Mouse (Mus musculus): Measurements from ENCODE around the gene Ppme1. TPM values are rescaled to one million over a fixed set of nuclear protein-coding genes. Genes with fewer than 3 reads are reported as not detected.

The Ppme1 gene
- polyA plus RNA-seq (2015; fragmentation: Nextera tagmentation; extraction: Ambion mirVana): 154 and 170 TPM in 2 replicates

DNA sequence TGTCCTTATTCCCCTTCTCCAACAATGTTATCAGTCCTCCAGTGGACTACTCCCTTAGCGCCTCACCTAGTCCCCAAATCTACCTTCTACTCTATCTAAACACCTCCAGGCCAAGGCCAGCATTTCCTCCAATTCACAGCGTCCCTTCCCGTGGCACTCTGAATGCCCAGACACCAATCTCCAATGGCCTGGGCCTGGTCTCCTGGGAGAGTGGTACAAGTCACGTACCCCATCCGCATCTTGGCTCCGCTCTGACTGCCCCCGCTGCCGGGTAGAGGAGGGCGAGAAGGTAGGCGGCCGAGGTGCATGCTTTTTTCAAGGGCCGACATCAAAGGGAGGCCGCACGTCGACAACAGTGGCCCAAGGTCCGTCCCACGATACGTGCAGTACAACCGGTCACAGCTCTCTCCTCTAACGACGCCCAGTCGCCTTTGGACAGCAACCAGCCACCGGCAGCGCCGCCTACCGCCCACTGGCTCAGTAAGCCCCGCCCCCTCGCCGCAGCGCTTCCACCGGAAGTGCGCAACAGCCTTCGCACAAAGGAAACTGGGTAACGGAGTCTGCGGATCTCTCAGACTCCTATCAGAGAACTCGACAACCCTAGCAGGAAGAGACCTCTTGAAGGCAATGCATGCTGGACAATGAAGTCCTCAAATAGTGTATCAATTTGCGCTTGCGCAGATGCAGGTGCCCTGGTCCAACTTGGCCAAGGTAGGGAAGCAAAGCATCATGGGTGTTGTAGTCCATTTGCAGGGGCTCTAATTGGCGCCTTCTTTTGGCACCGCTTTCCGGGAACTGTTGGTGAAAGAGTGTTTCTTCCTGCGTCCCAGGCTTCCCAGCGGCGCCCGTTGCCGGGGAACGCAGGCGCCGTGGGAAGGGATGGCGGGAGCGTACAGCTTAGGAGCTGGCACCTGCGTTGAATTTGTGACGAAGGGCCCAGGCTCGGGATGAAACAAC, at the start of gene Ppme1, which contains the start of gene C2cd3:
Gene Ppme1 (minus strand): TSS at position 813 of the 957 bp plus-strand sequence.
Gene C2cd3 (plus strand): TSS at position 739 of the 957 bp plus-strand sequence.
- peak within 1 kb of the TSS; percentile 69 for H3K9ac ChIP-seq
- peaks cover 35% of the 10 kb centered on the region for H3K4me1 ChIP-seq (replicated peaks)
- H3K4me2 ChIP-seq: peak within 1 kb of the TSS; percentile 64
- under 1% methylated on average over 54 of the region's 54 CpGs for WGBS
- peaks cover 15% of the 10 kb centered on the region for H3K36me3 ChIP-seq
- ATAC-seq (ENCODE audit: low FRiP score, low read depth): peak; percentile 98
- no peaks in the 10 kb centered on the region for H3K27me3 ChIP-seq
- no peaks in the 10 kb centered on the region for H3K9me3 ChIP-seq
- peak within 1 kb of the TSS; percentile 89 for H3K27ac ChIP-seq (replicated peaks)
- H3K4me3 ChIP-seq: peak within 1 kb of the TSS; percentile 61

DNA sequence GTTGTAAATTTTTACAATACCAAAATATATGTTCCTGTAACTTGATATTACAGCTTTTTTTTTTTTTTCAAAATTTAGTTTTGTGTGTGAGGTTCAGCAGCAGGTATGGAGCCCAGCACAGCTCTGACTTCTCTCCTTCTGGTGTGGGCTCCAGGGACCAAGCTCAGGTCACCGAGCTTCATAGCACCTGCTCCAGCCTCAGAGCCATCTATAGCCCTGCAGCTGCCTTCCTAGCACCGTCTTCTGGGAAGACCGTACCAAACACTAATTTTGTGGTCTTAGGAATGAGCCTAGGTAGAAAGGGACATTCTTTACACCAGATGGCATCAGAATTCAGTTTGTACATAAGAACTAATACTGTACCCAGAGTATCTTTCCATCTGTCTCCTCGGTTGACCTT, 36.6 kb upstream of the Ppme1 start:
- no peak overlapping the region for H3K9ac ChIP-seq
- ATAC-seq (ENCODE audit: low FRiP score, low read depth): no peak
- no peak overlapping the region for H3K4me2 ChIP-seq
- peaks cover 61% of the 10 kb centered on the region for H3K36me3 ChIP-seq
- 96% methylated on average over 4 of the region's 4 CpGs for WGBS
- H3K4me3 ChIP-seq: no peak overlapping the region
- H3K27me3 ChIP-seq: no peaks in the 10 kb centered on the region
- no peaks in the 10 kb centered on the region for H3K4me1 ChIP-seq (replicated peaks)
- H3K9me3 ChIP-seq: no peaks in the 10 kb centered on the region
- H3K27ac ChIP-seq (replicated peaks): no peak overlapping the region

DNA sequence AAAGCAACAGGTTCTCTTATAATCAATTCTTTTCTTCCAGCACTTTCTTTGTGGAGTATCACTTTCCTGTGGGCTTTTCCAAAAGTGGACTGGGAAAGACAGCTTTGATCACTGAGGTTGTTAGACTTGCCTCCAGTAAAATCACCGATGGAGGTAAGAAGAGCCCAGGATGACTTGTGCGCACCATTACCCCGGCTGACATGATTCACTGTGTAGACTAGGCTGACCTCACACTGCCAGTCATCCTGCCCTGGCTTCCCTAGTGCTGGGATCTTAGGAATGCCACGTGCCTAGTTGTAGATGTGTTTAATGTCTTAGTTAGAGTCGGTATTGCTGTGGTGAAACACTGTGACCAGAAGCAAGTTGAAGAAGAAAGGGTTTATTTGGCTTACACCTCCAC, 35.6 kb upstream of the Ppme1 start:
- Histone ChIP-seq H3K9me3 (no peaks in the 10 kb centered on the region), H3K36me3 (peaks cover 55% of the 10 kb centered on the region), H3K9ac (no peak overlapping the region), H3K27ac (replicated peaks) (no peak overlapping the region), H3K4me2 (no peak overlapping the region), H3K4me1 (replicated peaks) (no peaks in the 10 kb centered on the region), H3K4me3 (no peak overlapping the region), H3K27me3 (no peaks in the 10 kb centered on the region)
- ATAC-seq (ENCODE audit: low FRiP score, low read depth): no peak
- WGBS: 96% methylated on average over 5 of the region's 5 CpGs

DNA sequence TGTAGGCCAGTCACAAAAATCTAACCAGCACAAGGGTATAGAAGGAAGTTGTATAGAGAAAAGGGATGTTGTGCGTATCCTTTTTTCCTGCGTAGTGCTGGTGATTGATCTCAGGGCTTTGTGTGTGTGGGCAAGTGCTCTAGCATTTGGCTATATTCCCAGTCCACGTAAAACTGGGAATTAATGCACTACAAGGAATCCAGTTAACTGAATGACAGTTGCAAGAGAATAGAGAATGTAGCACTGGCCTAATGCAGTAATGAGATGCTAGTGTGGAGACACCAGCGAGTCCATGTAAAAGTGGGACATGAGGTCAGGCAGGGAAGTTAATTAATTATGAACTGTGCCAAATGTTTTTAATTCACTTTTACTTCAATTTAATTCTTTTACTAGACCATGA, 30.6 kb upstream of the Ppme1 start:
- no peak for ATAC-seq (ENCODE audit: low FRiP score, low read depth)
- WGBS: 59% methylated on average over 4 of the region's 4 CpGs
- Histone ChIP-seq H3K4me3 (no peak overlapping the region), H3K9me3 (no peaks in the 10 kb centered on the region), H3K4me1 (replicated peaks) (no peaks in the 10 kb centered on the region), H3K9ac (no peak overlapping the region), H3K27ac (replicated peaks) (no peak overlapping the region), H3K36me3 (peaks cover 51% of the 10 kb centered on the region), H3K4me2 (no peak overlapping the region), H3K27me3 (no peaks in the 10 kb centered on the region)

DNA sequence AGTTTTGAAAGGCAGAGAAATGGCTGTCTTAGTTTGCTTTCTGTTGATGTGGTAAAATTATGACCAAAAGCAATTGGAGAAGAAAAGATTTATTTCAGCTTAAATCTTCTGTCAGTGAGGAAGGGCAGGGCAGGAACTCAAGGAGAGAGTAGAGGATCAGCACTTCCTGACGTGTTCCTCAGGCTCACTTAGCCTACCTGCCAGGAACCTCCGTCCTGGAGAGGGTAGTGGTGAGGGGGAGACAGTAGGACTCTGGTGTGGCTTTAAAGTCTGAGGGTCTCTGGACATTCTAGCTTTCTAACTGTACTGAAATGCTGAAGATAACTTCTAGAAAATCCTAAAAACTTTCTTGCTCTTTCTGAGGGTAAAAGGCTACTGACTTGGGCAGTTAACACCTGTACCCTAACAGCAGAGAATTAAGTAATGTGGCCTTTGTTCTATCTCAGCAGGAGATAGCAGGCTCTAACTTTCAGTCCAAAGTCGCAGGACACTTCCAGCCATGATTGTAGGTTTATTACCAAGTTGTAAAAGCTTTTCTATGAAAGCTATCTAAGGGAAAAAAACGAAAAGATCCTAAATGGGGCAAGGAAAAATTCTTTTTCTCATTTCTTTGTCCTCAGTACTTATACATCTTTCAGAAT, 28.9 kb upstream of the Ppme1 start:
- no peak for ATAC-seq (ENCODE audit: low FRiP score, low read depth)
- Histone ChIP-seq H3K9ac (no peak overlapping the region), H3K27ac (replicated peaks) (no peak overlapping the region), H3K4me3 (no peak overlapping the region), H3K9me3 (no peaks in the 10 kb centered on the region), H3K4me1 (replicated peaks) (no peaks in the 10 kb centered on the region), H3K36me3 (peaks cover 41% of the 10 kb centered on the region), H3K4me2 (no peak overlapping the region), H3K27me3 (no peaks in the 10 kb centered on the region)
- WGBS: 74% methylated on average over 4 of the region's 4 CpGs

DNA sequence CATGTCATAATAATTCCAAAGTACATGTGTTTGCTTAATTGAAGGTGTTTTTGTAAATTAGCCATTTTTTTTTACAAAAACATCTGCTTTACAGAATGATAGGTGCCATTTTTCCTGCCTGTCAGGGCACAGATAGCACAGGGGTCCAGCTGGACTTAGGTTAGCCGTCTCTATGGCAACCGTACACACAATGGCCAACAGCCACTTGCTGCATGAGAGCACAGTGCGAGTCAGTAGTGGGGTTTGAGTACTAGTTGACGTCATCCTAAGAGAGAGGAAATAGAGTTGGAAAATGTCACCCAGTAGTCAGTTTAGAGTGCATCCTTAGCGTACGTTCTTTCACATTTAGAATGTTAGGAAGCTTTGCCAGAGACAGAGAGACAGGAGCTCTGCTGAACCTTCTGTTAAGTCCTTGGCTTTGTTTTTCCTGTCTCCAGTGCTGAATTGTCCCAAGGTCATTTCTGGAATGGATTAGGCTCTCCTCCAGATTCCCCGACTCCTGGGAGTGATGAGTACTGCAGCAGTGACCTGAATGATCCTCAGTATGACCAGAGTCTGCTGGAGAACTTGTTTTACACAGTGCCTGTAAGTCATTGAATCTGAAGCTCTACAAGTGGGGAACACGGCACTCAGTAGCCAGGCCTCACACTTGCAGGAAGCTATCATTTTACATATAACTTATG, 27.3 kb upstream of the Ppme1 start:
- ATAC-seq (ENCODE audit: low FRiP score, low read depth): no peak

DNA sequence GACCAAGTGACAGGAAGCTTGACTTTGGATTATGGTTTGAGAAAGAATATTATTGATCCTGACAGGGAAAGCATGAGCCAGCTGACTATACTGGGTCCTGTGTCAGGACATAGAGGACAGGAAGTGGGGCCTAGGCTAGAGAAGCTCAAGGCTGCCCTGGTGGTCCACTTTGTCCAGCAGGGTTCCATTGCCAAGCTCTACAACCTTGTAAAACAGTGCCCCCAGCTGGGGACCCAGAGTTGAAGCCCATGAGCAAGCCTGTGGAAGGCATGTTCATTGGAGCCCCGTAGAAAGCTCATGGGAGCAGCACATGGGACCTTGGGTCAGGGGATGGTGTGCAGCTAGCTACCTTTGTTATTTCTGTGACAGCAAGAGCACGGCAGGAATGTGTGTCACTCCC, 20.2 kb upstream of the Ppme1 start:
- Histone ChIP-seq H3K9ac (no peak overlapping the region), H3K4me2 (no peak overlapping the region), H3K27ac (replicated peaks) (no peak overlapping the region), H3K9me3 (no peaks in the 10 kb centered on the region), H3K27me3 (no peaks in the 10 kb centered on the region), H3K4me3 (no peak overlapping the region), H3K4me1 (replicated peaks) (no peaks in the 10 kb centered on the region), H3K36me3 (peaks cover 55% of the 10 kb centered on the region)
- ATAC-seq (ENCODE audit: low FRiP score, low read depth): no peak
- WGBS: 85% methylated on average over 2 of the region's 2 CpGs

More for the DNA sequence above, 27.3 kb upstream of the Ppme1 start:
- Histone ChIP-seq H3K9me3 (no peaks in the 10 kb centered on the region), H3K36me3 (peaks cover 50% of the 10 kb centered on the region), H3K4me2 (no peak overlapping the region), H3K4me3 (no peak overlapping the region), H3K27ac (replicated peaks) (no peak overlapping the region), H3K9ac (no peak overlapping the region), H3K27me3 (no peaks in the 10 kb centered on the region), H3K4me1 (replicated peaks) (no peaks in the 10 kb centered on the region)
- WGBS: 51% methylated on average over 8 of the region's 8 CpGs

DNA sequence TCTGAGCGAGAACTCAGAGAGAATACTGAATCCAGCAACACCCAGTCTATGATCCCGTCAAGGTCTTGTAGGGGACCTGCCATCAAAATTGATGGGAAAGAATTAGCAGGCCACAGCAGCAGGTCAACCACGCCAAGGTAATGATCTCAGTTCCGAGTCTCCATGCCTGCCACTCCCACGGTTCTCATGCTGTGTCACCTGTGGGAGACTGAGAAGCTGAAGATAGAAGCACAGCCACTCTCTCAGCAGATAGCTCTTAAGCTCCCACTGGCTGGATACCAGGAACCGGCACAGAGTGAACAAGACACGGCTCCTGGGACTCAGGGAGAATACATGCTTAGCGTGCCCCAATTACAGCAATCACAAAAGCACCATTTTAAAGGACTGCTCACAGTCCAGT, 18.1 kb upstream of the Ppme1 start:
- Histone ChIP-seq H3K27me3 (no peaks in the 10 kb centered on the region), H3K4me1 (replicated peaks) (no peaks in the 10 kb centered on the region), H3K36me3 (peaks cover 44% of the 10 kb centered on the region), H3K27ac (replicated peaks) (no peak overlapping the region), H3K9me3 (no peaks in the 10 kb centered on the region), H3K4me3 (no peak overlapping the region), H3K9ac (no peak overlapping the region), H3K4me2 (no peak overlapping the region)
- ATAC-seq (ENCODE audit: low FRiP score, low read depth): no peak
- WGBS: 88% methylated on average over 8 of the region's 8 CpGs

DNA sequence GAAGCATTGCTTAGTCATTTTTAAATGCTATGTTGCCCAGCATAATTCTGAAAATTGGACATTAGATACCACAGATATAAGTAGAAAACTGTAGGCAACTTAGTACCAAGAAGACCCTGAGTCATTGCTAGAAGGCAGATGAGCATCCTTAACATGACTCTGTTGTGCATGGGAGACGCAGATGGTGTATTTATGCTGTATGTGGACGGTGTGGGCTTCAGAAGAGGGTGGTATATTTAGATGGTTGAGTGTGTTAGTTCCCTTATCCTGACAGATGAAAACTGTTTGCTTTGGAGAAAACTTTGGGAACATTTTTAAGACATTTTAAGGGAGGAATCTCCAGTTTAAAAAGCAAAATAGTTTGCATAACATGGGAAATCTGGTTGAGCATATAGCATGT, 16.1 kb upstream of the Ppme1 start:
- Histone ChIP-seq H3K9me3 (no peaks in the 10 kb centered on the region), H3K36me3 (peaks cover 33% of the 10 kb centered on the region), H3K4me1 (replicated peaks) (no peaks in the 10 kb centered on the region), H3K4me3 (no peak overlapping the region), H3K27me3 (no peaks in the 10 kb centered on the region), H3K9ac (no peak overlapping the region), H3K27ac (replicated peaks) (no peak overlapping the region), H3K4me2 (no peak overlapping the region)
- 91% methylated on average over 2 of the region's 2 CpGs for WGBS
- ATAC-seq (ENCODE audit: low FRiP score, low read depth): no peak

DNA sequence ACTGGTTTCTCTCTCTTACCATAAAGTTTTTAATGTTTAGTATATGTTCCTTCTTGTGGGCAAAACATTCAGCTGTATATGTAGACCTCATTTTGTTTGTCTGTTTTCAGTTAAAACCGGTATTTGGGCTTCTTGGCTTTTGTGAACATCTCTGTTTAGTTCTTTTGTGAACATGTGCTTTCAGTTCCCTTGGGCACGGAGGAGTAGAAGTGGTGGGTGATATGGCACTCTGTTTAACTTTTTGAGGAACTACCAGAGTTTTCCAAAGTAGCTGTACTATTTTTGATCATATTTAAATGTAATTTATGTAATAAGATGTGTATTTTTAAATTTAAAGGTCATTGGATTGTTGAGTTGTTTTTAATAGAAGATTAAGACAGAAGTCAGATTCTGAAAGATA, 11.1 kb upstream of the Ppme1 start:
- WGBS: 85% methylated on average over 2 of the region's 2 CpGs
- no peak overlapping the region for H3K4me3 ChIP-seq
- H3K4me1 ChIP-seq (replicated peaks): no peaks in the 10 kb centered on the region
- no peak overlapping the region for H3K9ac ChIP-seq
- H3K27ac ChIP-seq (replicated peaks): no peak overlapping the region
- H3K36me3 ChIP-seq: peaks cover 21% of the 10 kb centered on the region
- no peaks in the 10 kb centered on the region for H3K9me3 ChIP-seq
- H3K27me3 ChIP-seq: no peaks in the 10 kb centered on the region
- H3K4me2 ChIP-seq: no peak overlapping the region
- ATAC-seq (ENCODE audit: low FRiP score, low read depth): no peak

DNA sequence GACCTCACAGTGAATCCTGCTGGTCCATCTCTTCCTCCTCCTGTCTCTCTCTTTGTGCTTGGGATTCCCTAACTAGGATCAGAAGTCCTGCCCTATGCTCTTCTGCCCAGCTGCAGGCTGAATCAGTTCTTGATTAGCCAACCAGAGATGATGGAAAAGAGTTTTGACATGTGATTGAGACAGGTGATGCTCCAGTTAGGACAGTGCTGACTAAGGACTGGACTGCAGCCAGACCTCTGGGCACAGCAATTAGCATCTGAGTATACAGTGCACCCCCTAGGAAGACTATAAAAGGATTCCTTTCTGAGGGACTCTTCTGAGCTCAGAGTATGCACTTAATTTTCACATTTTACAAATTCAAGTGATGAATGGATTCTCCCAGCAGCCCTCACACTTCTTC, 9.1 kb upstream of the Ppme1 start:
- H3K9me3 ChIP-seq: no peaks in the 10 kb centered on the region
- ATAC-seq (ENCODE audit: low FRiP score, low read depth): no peak
- no peaks in the 10 kb centered on the region for H3K4me1 ChIP-seq (replicated peaks)
- H3K9ac ChIP-seq: no peak overlapping the region
- H3K27ac ChIP-seq (replicated peaks): no peak overlapping the region
- no peaks in the 10 kb centered on the region for H3K27me3 ChIP-seq
- peaks cover 29% of the 10 kb centered on the region for H3K36me3 ChIP-seq
- H3K4me2 ChIP-seq: no peak overlapping the region
- no peak overlapping the region for H3K4me3 ChIP-seq

DNA sequence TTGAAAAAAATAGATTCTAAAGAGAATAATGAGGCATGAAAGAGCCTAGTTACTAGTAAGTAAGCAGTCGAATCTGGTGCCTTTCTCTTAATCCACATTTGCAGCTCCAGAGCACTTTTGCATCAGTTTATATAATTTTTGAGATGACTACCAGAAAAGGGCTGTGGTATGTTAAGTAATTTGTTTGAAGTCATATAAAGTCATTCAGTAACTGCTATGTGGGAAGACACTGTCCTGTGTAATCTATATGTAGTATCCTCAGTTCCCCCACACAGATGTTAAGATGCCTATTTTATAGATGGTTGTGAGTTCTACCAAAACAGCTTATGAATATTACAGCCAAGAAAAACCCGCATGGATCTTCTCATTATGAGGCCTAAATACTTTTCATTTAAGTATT, 6.2 kb upstream of the Ppme1 start:
- no peak for ATAC-seq (ENCODE audit: low FRiP score, low read depth)
- no peaks in the 10 kb centered on the region for H3K27me3 ChIP-seq
- WGBS: 91% methylated on average over 2 of the region's 2 CpGs
- peaks cover 40% of the 10 kb centered on the region for H3K36me3 ChIP-seq
- no peaks in the 10 kb centered on the region for H3K9me3 ChIP-seq
- no peak overlapping the region for H3K27ac ChIP-seq (replicated peaks)
- H3K9ac ChIP-seq: no peak overlapping the region
- H3K4me1 ChIP-seq (replicated peaks): peaks cover 3% of the 10 kb centered on the region
- H3K4me2 ChIP-seq: no peak overlapping the region
- no peak overlapping the region for H3K4me3 ChIP-seq

All from hindbrain, embryonic 15.5 days (tissue).